Mouse (Mus musculus) lung, adult 2 months (tissue): ENCODE measurements around the gene Nap1l1.

Experiments
- CTCF ChIP-seq: fragments of 200-500 bp; IDR thresholded peaks from 2 replicates; pipeline ENCODE4 v1.5.1; 2011; ENCODE audit warnings: mild to moderate bottlenecking, low read length, control low read depth; ENCODE audit not compliant: insufficient read depth
- POLR2A ChIP-seq: fragments of 200-500 bp; IDR thresholded peaks from 2 replicates; pipeline ENCODE4 v1.6.1; 2011; ENCODE audit warnings: low read depth, mild to moderate bottlenecking, control low read depth, low read length, borderline replicate concordance; ENCODE audit errors: extremely low read depth

DNA sequence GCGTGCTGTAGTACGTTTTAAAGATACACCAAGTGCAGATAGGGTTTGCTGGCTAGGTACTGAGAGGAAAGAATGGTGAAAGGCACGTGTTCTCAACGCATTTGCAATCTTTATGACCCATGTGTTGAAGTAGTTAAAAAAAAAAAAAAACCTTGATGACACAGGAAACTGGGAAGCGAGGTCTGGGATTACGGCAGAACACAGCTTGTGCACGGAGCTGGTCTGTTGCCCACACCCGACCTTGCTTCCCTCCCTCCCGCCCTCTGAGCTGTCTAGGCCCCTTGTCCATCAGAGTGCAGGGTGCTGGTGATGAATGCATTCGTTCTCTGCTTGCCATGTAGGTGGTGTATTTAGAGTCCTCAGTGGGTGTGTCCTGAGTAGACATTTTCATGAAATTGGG is 30.7 kb downstream of the Nap1l1 start:
- no peak for TF ChIP-seq POLR2A
- no peak for TF ChIP-seq CTCF
